Mouse (Mus musculus): ENCODE results near the gene Prox1. TPM values are rescaled to one million over a fixed set of nuclear protein-coding genes. Genes with fewer than 3 reads are reported as not detected.

The Prox1 gene
- total and polyA plus RNA-seq, 3 experiments: 22.8 to 34.0 (median 33.4) TPM

DNA sequence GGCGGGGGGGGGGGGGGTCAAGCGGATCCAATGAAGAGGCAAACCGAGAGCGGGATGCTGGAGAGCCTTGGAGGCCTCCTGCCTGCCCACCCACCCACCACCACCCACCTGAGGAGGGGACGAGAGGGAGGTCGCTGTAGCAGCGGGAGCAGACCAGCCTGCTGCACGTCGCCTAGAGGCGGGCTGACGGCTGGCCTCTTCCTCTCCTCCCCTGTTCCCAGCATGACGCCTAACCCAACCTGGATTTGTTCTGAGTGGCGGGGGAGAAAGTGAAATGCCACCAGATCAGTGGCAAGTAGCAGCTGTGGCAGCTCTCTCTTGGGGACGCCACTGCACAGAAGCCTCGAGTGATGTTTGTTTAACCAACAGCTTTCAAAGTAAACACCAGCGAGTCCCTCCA lies 3.1 kb upstream of the Prox1 start:
- no peak for DNase-seq

DNA sequence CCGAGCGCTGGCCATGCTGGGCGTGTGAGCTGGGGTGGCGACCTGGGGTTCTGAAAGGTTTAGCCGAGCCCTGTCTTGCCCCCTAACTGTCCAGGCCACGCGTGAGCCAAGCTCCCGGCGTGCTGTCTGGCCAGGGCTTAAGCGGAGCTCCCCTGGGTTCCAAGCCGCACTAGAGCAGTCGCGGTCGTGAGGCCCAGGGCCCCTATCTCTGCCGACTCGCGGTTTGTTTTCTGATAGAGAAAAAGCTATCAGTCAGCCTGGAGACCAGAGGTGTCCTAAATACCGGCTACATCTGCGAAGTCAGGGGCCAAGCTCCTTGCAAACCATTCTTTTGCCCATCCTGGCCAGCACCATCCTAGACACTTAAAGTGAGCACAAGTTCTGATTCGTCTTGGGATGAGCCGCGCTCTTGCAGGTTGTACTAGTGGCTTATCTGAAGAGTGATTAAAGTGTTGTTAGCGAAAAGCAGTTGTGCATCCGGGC lies 2.5 kb upstream of the Prox1 start:
- no peak for DNase-seq

DNA sequence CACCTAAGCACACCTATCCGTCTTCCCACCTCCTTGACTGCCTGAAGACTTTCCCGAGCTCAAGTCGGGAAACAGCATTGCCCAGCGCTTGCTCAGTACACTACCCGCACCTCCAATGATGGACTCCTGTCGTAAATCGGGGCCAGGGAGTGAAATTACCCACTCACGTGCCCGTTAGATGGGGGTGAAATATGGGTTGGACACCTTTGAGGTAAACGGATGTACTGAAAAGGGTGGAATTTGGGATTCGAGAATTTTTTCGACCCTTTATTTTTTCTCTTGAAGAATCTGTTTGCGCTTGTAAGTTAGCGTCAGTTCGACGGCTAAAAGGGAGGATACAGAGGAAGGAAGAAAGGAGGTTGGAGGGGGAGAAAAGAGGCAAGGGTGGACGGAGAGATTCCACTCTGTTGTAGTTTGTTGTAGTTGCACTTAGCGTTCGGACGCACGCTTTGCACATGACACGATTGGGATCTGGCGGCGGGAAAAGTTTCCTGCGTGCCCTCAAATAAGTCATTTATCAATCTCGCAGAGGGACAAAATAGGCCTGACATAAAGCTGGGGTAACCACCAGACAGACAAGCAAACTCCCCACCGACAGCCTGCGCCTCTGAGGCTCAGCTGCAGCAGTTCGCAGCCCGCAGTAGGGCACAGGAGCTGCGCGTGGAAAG lies 1.9 kb upstream of the Prox1 start:
- no peak for DNase-seq

- no peak for DNase-seq
Observed at GRCm38 (mm10) chr1:190171750-190172149, 1.2 kb upstream of the Prox1 start.

- DNase-seq: no peak
Observed at GRCm38 (mm10) chr1:190171341-190171740, 827 bp upstream of the Prox1 start.

- no peak for DNase-seq
Observed at GRCm38 (mm10) chr1:190170819-190171216, 304 bp upstream of the Prox1 start.

DNA sequence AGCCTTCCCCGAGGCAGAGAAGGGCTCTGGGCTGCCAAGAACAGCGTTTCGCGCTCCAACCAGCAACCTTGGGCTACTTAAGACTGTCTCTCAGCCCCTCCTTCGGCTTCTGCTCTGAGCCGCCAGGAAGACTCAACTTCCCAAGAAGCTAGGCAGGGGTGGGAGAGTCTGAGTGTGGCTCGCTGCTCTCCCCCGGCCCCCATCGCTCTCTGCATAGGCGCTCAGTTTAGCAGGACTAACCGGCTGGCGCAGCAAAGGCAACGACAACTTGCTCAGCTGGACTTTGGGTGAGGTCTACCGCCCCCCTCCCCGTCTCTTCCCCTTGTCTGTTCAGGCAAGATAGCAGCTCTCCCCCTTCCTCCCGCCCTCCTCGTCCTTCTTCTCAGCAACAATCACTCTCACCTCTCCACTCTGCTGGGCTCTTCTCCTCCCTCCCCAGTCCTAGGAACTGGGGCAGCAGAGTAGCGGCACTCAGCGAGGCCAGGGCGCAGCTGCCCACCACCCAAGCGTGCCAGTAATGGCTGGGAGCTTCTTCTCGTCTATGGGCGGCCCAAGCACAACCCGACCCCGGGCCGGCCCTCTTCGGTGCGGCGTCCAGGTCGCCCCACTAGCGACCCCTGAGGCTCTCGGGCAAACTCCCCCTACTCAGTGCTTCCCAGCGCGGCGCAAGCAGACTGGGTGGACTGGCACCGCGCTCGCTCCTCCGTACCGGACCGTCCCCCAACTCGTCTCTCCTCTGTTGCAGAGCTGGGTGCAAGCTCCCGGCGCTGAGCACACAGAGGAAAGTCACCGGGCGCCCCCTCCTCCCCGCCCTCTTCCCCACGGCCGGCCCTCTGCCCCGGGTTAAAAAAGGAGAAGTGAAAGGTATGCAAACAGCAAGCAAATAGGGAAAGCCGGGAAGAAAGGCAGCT lies 1.5 kb downstream of the Prox1 start:
- DNase-seq: peak; percentile 75

GRCm38 (mm10) chr1:190168115-190168514 lies 2.4 kb downstream of the Prox1 start:
- DNase-seq: peak; percentile 60

- DNase-seq: no peak
Observed at GRCm38 (mm10) chr1:190167609-190168008, 2.9 kb downstream of the Prox1 start.

- DNase-seq: no peak
Observed at GRCm38 (mm10) chr1:190165511-190165910, 5.0 kb downstream of the Prox1 start.

- no peak for DNase-seq
Observed at GRCm38 (mm10) chr1:190163471-190163870, 7.0 kb downstream of the Prox1 start.

DNA sequence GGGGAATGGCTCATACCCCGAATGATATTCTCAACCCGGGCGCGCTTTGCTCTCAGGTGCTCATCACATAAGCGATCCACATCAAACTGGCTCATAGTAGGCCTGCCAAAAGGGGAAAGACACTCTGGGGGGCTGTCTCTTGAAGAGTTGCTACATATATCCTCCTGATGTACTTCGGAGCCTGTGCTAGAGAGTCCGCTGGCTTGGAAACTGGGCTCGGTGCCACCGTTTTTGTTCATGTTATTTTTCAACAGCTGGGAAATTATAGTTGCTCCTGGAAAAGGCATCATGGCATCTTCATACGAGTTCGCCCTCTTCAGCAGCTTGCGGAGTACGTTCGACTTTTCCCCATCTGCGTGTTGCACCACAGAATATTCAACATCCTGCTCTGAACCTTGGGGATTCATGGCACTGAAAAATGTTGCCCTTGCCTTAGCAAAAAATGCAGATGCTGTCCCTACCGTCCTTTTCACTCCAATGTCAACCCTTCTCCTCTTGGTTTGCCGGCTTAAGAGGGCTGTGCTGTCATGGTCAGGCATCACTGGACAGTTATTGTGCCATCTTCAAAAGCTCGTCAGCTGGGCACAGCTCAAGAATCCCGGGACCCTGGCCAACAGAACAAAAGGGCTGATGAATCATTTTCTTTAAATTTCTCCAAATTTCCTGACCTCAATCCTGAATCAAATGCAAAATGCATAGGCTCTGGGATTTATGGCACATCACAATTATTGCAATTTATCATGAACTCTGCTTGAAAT lies 8.6 kb downstream of the Prox1 start:
- DNase-seq: peak; percentile 79

GRCm38 (mm10) chr1:190161288-190161687 lies 9.2 kb downstream of the Prox1 start:
- DNase-seq: no peak

- no peak for DNase-seq
Observed at GRCm38 (mm10) chr1:190159457-190159856, 11.1 kb downstream of the Prox1 start.

- no peak for DNase-seq
Observed at GRCm38 (mm10) chr1:190155751-190156150, 14.8 kb downstream of the Prox1 start.

DNA sequence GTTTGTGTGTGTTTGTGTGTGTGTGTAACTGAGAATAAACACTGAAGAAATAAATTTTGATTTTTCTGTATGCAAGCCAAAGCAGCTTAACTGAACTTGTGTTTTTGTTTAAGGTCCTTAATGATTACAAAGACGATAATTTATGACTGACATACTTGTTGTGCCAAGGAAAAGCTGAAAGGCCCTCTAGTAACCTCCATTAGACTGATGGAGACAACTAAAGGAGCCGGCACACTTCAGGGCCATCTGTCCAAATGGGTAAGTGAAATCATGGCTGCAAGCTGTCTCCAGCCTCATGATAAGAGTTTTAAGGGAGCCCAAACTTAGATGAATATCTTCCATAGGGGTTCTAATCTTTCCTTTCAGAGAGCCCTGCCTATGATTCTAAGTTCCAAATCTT lies 15.5 kb downstream of the Prox1 start:
- DNase-seq: no peak

GRCm38 (mm10) chr1:190154292-190154691 lies 16.2 kb downstream of the Prox1 start:
- no peak for DNase-seq

GRCm38 (mm10) chr1:190152603-190153002 lies 17.9 kb downstream of the Prox1 start:
- DNase-seq: no peak

DNA sequence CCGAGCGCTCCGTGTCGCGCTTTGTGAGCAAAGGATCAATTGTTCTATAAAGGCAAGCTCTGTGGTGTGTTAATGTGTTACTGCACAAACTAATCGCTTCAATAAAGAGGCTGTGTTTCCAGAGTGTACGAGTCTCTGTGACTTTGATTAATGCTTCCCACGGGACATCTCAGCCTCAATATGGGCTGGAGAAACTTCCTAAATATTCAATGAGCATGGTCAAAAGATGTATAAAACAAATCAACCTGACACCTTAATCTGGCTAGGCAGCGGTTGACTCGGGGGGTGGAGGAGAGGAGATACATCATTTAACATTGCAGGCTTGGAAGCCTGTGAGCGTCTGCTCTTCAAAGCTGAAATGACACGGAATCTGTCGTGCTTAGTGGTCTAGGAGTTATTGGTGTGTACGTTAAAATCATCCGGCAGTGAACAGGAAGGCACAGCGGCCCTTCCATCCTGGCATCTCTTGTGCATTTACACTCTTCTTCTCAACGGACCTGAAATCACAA lies 21.2 kb downstream of the Prox1 start:
- no peak for DNase-seq

DNA sequence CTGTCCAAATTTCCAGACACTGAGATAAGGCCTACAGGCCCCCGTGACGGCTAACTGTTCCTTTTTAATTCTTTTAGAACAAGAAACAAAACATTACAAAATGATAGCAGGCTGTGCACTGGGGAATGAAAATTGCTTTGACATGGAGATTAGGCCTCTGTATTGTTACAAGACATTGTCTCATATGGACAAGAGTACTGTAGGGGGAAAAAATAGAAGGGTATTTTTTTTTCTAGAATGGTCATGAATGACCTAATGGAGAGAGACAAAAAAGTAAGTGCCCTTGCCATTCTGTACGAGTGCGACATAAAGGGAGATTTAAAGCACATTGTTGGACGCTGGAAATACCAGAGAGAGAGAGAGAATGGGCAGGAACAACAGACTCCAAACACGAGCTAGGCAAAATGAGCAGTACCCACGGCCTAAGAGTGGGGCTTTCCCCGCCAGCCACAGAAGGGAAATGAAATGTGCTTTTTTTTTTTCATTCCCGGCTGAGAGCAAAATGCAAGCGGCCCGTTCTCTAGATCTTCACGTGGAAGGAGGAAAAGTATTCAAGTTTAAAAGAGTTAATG lies 21.8 kb downstream of the Prox1 start:
- no peak for DNase-seq

GRCm38 (mm10) chr1:190147816-190148215 lies 22.7 kb downstream of the Prox1 start:
- no peak for DNase-seq

DNA sequence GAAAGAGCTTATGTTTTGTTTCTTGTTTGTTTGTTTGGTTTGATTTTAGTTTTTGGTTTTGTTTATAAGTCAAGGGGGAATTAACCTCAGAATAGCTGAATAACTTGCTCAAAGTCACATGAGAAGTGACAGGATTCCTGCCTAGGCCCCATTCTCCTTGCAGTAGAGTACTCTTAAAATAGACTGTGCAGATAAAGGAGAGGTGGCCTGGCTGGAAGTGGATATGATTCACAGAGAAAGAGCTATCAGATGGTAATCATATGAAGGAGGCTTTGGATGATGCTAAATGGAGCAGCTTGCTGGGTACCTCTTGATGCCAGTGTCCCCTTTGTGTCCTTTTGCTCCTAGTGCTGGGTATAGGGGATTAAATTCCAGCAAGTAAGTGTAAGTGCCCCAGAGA lies 26.1 kb downstream of the Prox1 start:
- no peak for DNase-seq

All from adrenal gland, adult 2 months (tissue).